Mouse (Mus musculus) testis, postnatal 10 days (tissue): ENCODE results near the gene Grin1.
A peak's percentile ranks its signal among the peaks of the same experiment; 100 is the strongest.

Source experiments
- DNase-seq: peaks from one replicate; pipeline ENCODE4 v3.0.0; 2021; ENCODE audit warnings: low spot score

Gene Grin1

DNA sequence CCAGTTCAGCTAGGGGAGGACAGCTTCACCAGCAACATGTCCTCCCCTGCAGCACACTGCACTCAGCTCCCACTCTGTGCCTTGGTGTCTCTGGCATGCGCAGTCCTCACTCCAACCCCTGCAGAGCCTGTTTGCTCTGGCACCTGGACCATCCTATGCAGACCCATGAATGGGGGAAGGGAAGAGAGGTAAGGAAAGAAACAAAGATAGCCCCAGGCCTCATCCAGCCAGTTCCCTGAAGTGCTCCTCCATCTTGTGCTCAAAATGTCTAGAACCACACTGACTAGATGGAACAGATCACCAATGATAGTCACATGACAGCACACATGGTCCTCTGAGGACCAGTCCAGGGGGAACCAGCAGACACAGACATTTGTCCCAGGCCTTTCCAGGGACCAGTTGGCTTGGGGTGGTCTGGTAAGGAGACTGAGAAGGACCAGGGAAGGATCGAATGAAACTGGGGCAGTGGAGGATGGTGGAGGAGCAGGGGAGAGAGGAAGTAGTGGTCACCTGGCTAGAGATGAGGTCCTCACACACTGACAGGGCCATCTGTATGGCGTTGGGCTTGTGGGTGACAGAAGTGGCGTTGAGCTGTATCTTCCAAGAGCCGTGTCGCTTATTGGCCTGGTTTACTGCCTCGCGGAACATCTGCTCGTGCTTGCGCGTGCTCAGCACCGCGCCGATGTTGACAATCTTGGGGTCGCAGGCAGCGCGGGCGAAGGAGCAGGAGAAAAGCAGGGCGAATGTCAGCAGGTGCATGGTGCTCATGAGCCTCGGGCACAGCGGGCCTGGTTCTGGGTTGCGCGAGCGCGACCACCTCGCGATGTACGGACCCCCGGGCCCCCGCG, 644 bp downstream of the Grin1 start:
- no peak for DNase-seq

DNA sequence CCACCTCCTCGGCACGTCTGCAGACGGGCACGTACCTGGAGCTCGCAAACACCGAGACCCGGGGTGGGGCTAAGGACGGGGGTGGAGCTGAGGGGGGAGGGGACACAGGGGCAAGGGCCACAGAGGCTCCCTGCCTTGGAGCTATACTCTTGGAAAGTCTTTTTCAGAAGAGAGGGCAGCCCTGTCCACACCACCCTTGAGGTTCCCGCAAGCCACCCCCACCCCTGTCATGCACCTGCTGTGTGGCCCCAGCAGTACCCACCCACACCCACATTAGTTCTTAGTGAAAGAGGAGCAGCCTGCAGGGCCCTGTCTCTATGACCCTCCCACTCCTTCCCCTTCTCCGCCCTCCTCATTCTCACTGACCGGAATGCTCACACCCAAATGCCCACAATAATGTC, 7.5 kb downstream of the Grin1 start:
- DNase-seq, result no peak

DNA sequence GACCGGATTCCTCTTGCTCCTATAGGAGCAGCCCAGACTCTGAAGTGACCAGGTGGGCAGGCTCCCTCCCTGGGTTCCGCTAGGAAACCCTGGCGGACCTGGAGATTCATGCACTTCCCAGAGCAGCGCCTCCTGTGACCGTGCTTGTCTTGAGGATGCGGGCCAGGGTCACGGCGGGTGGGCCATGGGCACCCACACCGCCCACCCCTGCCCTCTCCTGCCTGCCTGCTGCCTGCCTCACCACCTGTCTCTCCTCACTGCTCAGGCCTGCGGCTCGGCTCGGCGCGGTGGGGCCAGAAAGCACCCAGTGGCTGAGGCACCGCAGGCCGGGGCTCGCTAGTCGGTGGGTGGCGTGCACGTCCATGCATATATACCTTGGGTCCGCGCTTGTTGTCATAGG, 8.0 kb downstream of the Grin1 start:
- no peak for DNase-seq

DNA sequence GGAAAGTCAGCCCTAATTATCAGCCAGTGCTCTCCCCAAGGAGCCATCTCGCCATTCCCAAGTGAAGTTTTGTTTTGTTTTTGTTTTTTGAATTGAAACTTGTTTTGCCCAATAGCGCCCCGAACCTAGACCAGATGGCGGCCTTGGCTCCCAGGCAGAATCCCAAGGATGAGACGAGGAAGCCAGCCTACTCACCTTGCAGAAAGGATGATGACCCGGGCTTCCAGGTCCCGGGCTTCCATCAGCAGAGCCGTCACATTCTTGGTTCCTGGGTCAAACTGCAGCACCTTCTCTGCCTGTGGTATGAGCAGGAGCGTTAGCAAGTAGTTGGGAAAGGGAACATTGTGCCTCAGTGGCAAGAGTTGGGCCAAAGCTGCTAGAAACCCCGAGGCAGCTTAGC, 8.8 kb downstream of the Grin1 start:
- no peak for DNase-seq

DNA sequence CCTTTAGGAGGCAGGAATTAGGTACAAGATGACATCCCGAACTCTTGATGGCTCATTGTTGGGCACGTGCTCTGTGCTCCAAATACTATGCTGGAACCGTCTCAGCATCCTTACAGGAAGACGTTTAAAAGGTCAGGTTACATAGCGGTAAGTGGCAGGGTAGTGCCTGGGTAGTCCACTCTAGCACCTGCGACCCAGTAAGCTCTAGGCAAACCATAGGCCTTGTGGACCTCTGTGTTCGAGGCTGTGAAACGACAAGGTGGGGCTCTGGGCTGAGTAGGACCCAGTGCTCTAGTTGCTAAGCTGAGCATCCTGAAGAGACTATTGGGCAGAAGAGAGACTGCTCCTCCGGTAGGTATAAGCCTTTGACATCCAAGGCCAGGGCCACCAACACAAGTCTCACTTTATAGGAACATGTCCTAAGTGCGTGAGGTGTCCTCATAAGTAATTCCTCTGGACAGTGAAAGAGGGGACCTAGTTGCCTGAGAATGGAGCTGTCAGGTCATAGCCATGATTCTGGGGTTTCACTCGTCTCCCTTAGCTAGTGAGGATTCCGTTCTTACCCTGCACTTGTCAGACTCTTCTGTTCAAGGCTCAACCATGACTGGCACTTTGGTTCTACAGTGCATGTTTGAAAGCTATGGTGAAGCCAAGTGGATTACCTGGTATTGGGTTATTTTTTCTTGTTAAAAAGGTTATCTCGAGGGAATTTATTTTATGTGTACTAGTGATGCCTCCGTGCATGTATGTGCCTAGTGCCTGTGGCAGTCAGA, 13.2 kb downstream of the Grin1 start:
- no peak for DNase-seq

DNA sequence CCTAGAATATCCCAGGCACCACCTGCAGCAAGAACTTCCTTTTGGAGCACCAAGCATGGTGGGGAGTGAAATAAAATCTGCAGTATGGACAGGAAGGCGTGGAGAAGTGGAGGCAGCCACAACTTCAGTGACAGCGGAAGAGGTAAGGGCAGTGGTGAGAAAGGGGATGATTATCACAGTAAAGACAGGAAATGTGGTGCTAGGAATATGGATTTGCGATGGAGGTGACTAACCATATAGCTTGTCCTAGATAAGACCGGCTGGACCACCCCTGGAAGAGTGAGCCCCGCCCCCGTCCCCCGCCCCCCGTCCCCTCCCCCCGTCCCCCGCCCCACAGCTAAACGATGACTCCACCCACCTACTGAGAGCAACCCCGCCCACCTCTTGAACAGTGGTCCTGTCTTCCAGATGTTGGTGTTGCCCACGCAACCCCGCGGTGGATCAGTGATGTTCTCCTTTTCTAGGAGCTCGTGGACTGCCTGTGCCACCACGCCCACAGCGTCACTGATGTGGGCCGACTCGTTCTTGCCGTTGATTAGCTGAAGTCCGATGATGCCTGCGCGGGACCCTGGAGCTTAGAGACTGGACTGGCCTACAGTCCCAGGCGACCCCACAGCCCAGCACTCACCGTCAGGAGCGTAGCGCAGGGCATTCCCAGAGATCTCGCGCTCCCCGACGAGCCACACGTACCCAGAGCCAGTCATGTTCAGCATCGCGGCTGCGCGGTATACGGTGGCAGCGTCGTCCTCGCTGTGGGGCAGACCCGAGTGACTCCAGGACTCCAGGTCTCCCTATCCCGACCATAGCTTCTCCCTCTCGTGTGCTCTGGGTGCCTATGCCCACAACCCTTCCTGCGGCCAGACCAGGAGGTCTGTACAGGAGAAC, 14.1 kb downstream of the Grin1 start:
- peak; percentile 67 for DNase-seq

DNA sequence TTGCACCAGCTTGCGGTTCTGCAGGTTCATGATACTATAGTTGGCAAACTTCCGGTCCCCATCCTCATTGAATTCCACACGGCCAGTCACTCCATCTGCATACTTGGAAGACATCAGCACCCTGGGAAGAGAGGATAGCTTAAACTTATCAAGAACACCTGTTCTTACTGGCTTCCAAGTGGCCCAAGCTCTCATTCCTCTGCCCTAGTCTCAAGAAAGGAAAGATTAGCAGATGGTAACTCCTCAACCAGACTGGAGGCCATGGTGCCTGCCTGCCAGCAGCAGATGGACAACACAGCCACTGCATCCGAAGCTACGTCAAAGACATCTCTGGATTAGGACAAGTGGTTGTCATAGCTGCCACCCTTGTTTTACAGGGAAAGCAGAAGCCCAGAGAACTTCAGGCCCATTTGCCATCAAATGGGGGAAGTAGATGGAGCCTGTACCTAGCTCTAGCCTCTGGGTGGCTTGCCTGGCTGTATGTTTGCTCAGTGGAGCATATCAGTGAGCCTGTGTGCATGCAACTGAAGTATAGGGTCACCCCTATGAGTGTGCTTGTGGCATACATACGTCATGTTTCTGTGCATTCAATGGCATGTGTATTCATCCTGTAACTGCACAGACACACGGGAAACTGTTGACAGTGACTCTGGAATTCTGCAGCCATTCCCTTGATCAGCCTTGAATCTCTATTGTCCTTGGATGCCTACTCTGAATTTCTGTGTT, 14.9 kb downstream of the Grin1 start:
- no peak for DNase-seq

DNA sequence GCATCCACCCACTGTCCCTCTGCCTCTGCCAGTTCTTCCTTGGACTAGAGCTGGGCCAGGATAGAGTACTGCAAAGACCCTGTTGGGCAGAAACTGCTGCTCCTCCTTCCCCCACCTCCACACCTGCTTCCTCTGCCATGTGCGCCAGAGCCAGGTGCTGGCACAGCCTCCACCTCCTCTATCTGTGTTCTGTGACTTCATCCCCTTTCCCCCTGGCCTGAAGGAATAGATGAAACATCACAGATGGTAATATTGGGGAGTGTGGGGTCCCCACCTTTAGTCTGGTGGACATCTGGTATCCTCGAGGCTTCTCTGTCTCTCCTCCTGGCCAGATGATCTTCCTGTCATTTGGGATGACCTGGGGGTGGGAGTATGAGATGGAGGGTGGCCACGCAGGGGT, 15.5 kb downstream of the Grin1 start:
- DNase-seq, result no peak

DNA sequence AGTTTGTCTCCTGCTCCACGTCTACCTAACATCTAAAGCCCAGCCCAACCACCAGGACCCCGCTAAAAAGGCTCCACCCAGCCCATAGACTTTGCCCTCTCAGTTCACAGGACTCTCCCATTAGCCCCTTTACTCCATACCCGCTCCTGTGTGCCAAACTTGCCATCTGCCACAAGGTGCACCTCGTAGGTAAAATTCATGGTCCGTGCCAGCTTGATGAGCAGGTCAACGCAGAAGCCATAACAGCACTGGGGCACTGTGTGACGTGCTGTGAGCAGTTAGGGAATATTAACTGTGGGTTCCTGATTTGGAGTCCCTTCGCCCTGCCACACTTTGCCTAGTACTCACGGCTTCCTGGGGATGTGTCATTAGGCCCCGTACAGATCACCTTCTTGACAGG, 20.9 kb downstream of the Grin1 start:
- DNase-seq, result no peak

DNA sequence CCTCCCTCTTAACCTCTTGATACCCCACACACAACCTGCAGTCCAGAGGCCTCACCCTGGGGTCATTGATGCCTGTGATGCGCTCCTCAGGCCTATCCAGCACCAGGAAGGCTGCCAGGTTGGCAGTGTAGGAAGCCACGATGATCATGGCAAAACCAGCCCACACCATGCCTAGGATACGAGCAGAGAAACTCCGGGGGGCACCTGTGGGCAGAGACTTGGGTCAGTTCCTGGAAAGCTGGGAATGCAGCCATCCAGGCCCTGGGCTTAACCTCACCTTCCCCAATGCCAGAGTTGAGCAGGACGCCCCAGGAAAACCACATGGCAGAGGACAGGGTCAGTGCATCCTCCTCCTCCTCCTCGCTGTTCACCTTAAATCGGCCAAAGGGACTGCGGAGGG, 21.9 kb downstream of the Grin1 start:
- DNase-seq, result no peak

DNA sequence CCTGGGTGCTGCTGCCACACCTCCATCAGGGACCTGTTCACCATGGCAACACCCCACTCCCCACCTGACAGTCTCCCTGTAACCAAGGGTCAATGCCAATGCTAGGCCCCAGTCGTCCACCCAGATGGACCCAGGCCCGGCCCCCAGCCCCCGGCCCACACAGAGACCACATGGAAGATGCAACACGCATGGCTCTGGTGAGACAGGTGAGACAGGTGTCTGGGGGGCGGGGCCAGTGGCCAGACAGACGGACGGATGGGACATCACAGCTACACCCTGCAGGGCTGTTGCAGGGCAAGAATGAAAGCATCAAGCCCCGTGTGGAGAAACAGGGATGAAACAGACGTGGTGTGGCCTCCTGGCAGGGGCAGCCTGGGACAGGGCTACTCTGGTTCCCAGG, 25.3 kb downstream of the Grin1 start:
- DNase-seq, result peak; percentile 47

DNA sequence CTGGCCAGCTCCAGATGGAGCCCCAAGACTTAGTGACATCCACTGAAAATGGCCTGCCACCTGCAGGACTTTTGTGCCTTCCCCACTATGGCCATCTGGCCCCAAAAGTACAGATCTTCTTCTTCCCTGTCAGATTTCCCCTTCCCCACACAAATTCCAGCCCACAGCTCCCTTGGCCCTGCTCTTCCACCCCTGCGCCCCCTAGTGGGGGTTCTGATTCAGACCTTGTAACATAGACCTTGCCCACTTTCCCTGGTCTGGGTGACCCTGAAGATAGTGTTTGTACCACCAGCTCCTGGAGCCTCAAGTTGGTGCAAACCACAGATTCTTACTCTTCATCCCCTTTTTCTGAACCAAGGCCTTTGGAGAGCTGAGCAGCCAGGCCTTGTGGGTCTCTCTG, 26.1 kb downstream of the Grin1 start:
- DNase-seq, result peak; percentile 93

DNA sequence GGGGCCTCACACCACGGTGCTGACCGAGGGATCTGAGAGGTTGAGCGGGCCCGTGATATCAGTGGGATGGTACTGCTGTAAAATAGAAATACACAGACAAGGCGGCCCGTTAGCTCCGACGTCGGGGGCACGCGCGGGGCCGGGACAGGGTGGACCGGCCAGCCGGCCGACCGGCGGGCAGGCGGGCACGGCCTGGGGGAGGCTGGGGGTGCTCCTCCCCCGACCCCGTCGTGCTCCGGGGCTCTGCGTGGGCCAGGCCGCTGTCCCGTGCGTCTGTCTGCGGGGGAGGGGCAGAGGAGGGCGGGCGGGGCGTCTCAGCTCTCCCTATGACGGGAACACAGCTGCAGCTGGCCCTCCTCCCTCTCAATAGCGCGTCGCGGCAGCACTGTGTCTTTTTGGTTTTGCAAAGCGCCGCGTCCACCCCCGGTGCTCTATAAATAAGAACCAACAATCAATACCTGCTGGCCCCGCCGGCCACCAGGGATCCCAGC, 26.9 kb downstream of the Grin1 start:
- no peak for DNase-seq

DNA sequence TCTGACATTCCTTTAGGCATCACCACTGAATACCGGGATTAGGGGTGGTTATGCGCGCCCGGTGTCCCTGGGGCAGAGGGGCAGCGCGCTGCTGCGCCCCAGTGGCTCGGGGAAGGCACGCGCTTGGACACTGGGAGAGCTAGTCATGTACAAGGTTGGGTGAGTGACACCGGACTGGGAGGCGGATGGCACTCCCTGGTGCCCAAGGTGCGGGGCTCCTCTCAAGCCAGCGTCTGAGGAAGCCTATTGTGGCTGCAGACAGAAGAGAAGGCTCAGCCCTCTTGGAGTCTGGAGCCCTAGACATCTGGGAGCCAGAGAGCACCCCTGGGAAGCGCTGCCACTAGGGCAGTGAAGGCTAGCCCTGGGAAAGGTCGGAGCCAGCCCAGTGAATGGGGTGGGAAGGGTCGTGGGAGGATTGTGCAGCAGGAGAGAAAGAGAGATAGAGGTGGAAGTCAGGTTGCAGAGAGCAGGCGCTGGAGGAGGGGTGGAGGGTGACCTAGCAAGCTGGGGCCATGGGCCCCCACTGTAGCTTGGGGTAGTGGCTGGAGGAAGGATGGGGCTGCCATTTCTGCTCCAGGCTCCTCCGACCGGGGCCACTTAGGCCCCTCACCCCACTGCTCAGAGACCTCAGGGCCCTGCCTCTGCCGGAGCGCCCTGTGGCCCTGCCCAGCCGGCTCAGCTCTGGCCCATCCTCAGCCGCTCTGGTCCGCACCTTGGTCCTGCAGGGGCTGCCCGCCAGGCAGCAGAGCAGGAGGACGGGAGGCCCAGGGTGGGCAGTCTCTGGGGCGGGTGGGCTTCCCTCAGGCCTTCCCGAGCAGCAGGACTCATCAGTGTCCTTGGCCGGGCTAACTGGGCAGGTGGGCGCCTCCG, 27.6 kb downstream of the Grin1 start:
- no peak for DNase-seq

DNA sequence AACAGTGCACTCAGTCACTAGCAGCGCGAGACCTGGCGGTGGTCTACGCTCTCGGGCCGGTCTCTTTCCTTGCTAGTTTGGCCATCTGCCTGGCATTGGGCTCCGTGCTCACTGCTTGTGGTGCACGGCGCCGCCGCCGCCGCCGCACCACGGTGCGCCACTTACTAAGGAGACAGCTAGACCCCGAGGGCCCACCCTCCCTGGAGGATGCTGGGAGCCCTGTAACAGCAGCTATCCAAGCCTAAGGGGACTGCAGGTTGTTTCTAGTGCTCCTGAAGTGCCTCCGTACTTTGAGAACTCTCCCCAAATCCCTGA, 28.2 kb downstream of the Grin1 start:
- no peak for DNase-seq

DNA sequence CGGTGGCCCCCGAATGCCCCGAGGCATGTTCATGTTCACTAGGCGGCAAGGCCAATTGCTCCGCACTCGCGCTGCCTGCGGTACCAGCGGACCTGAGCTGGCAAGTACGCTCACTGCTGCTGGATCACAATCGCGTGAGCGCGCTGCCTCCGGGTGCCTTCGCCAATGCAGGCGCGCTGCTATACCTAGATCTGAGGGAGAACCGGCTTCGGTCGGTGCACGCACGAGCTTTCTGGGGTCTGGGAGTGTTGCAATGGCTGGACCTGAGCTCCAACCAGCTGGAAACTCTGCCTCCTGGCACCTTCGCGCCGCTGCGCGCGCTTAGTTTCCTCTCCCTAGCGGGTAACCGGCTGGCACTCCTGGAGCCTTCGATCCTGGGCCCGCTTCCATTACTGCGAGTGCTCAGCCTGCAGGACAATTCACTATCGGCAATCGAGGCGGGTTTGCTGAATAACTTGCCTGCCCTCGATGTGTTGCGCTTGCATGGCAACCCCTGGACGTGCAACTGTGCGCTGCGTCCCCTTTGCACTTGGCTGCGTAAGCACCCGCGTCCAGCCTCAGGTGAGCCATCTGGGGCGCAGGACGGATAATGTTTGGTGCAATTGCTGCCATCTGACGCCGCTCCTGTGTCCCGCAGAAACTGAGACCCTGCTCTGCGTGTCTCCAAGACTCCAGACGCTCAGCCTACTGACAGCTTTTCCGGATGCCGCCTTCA, 28.7 kb downstream of the Grin1 start:
- peak; percentile 46 for DNase-seq

DNA sequence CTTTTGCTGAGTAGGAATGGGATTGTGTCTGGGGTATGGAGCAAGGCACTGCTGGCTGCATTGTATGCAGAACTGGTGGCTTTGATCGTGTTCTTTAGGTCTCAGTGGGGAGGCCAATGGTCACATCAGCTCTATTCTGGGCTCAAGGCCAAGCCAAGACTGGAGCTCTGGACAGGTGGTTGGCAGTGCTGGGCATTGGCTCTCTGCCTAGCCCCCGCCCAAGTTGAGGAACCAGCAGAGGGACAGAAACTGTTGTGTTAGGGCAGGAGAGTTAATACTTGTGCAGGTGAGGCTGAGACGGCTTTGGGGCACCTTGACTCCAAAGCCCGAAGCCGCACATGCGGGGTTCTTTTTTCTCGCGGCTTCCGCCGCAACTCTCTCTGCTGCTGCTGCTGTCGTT, 29.3 kb downstream of the Grin1 start, which contains the start of gene Lrrc26:
Gene Lrrc26, plus strand, starts transcription at position 265 of the 400 bp plus-strand sequence.
- peak; percentile 46 for DNase-seq

DNA sequence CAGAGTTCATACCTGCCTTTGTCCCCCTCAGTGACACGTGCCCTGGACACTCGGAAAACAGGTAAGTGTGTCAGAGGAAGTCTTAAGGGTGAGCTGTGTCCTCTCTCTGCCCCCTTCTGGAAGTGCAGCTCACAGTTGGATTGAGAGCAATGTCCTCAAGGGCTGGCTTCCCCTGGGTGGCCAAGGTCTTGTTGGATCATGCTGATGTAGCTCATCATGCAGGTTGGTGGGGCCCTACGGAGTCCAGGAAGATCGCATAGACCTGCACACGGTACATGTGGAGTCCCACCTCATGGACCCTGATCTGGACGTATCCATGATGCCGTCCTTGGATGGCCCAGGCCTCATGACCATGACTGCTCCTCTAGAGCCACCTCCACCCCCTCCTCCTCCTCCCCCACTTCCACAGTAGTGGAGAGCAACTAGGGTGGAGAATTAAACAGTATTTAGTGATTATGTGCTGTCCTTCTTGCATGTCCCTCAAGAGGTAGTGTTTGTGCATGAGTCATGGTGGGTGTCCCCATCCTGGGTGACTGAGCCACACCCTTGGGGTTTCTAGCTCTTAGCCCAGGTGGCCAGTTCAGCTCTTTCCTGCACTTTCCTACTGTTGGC, 30.1 kb downstream of the Grin1 start:
- DNase-seq, result no peak

DNA sequence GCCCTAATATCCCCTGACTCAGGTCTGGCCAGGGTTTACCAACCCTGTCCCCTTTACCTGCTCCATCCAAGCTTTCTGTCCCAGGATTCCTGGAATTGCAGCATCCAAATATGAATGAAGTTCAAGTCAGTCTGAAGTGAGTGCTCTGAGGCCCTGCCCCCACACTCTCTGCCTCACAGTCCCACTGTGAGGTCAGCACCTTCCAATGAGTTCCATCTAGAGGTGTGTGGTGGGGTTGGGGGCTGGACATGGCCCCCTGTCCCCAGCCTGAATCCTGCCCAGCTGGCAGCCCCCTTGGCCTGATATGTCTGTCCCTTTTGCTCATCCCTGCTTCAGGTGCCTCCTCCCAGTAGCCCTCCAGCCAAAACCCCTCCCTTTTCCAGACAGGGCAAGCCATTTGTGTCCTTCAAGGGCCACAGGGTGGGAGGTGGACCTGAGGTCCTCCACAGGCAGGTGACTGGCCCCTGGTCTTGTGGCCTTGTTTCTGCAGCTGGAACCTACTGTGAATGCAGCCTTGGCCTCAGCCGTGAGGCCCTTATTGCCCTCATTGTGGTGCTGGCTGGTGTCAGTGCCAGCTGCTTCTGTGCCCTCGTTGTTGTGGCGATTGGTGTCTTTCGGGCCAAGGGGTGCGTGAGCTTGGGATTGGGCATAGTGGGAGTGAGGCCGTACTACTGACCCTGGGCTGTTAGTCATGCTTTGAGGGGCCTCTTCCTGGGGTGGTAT, 30.9 kb downstream of the Grin1 start, which contains the start of gene Tmem210:
Gene Tmem210, plus strand, starts transcription at position 219 of the 723 bp plus-strand sequence.
- no peak for DNase-seq
